Mouse (Mus musculus) neural tube, embryonic 14.5 days (tissue): ENCODE data around the gene Vdac1. TPM values are rescaled to one million over a fixed set of nuclear protein-coding genes. Genes with fewer than 3 reads are reported as not detected.
"Not testable (repeated sequence)": the region's sequence is repeated elsewhere in the genome, so short reads cannot be mapped to it uniquely, and the experiment has no call there.

Experiments used
- ATAC-seq: fragments of 200-750 bp; cut with Nextera tagmentation; 2 replicates; pipeline ENCODE4 v1.8.0; 2017; ENCODE audit warnings: low read depth, mild to moderate bottlenecking, moderate TSS enrichment, moderate library complexity
- H3K27ac ChIP-seq: fragments of 300-500 bp; sonication (generic); 2 replicates; pipeline ENCODE4 v1.5.1; 2014; ENCODE audit warnings: low read depth, mild to moderate bottlenecking, control low read depth, low read length, moderate library complexity, mixed read lengths
- H3K27me3 ChIP-seq: fragments of 300-500 bp; sonication (generic); 2 replicates; pipeline ENCODE4 v1.6.1; 2014; ENCODE audit warnings: low read length; ENCODE audit not compliant: control insufficient read depth, insufficient read depth
- H3K36me3 ChIP-seq: fragments of 300-500 bp; sonication (generic); 2 replicates; pipeline ENCODE4 v1.6.1; 2014; ENCODE audit warnings: low read length, mixed read lengths; ENCODE audit not compliant: control insufficient read depth, insufficient read depth
- H3K4me1 ChIP-seq: fragments of 300-500 bp; sonication (generic); 2 replicates; pipeline ENCODE4 v1.6.1; 2014; ENCODE audit warnings: low read length; ENCODE audit not compliant: control insufficient read depth, insufficient read depth
- H3K4me2 ChIP-seq: fragments of 300-500 bp; sonication (generic); 2 replicates; pipeline ENCODE4 v1.6.1; 2014; ENCODE audit warnings: mild to moderate bottlenecking, low read depth, low read length, control low read depth
- H3K4me3 ChIP-seq: fragments of 300-500 bp; sonication (generic); 2 replicates; pipeline ENCODE4 v1.5.1; 2014; ENCODE audit warnings: low read depth, low read length, control low read depth, mixed read lengths
- H3K9ac ChIP-seq: fragments of 300-500 bp; sonication (generic); replicated peaks from 2 replicates; pipeline ENCODE4 v1.6.1; 2014; ENCODE audit warnings: low read depth, mild to moderate bottlenecking, control low read depth, low read length, mixed read lengths
- H3K9me3 ChIP-seq: fragments of 300-500 bp; sonication (generic); 2 replicates; pipeline ENCODE4 v1.6.1; 2016; ENCODE audit warnings: low read length; ENCODE audit not compliant: control insufficient read depth
- WGBS: fragments of 180-500 bp; shearing (Covaris S2); extraction: QIAGEN DNeasy Blood & Tissue Kit; methylation state at CpG from one replicate; pipeline ENCODE4 v1.1.7; 2014; 5-methylcytosine and 5-hydroxymethylcytosine counted together
- polyA plus RNA-seq: library from polyadenylated mRNA; unstranded; fragments of >200 nt; fragmentation: Nextera tagmentation; extraction: Ambion mirVana; gene quantifications from 2 replicates; pipeline ENCODE4 v1.2.1, GENCODE M21; 2014

The Vdac1 gene
- polyA plus RNA-seq, 1 experiment from 2014 or later: 282 TPM

- H3K36me3 ChIP-seq: peaks cover 33% of the 10 kb centered on the region
- no peak overlapping the region for H3K9ac ChIP-seq
- H3K4me2 ChIP-seq: no peak overlapping the region
- 98% methylated on average over 4 of the region's 4 CpGs for WGBS
- no peak for ATAC-seq
- H3K4me3 ChIP-seq: no peak overlapping the region
- no peaks in the 10 kb centered on the region for H3K9me3 ChIP-seq
- no peaks in the 10 kb centered on the region for H3K4me1 ChIP-seq
- H3K27ac ChIP-seq: no peak overlapping the region
- no peaks in the 10 kb centered on the region for H3K27me3 ChIP-seq
Measured at GRCm38 (mm10) chr11:52377579-52377978, 16.9 kb downstream of the Vdac1 start.

GRCm38 (mm10) chr11:52379241-52379640 lies 18.6 kb downstream of the Vdac1 start:
- no peak overlapping the region for H3K4me2 ChIP-seq
- no peaks in the 10 kb centered on the region for H3K4me1 ChIP-seq
- no peak overlapping the region for H3K9ac ChIP-seq
- ATAC-seq: no peak
- H3K27ac ChIP-seq: no peak overlapping the region
- H3K4me3 ChIP-seq: no peak overlapping the region
- H3K36me3 ChIP-seq: peaks cover 42% of the 10 kb centered on the region
- H3K27me3 ChIP-seq: no peaks in the 10 kb centered on the region
- WGBS: 95% methylated on average over 3 of the region's 3 CpGs
- H3K9me3 ChIP-seq: no peaks in the 10 kb centered on the region

GRCm38 (mm10) chr11:52383741-52384140 lies 23.1 kb downstream of the Vdac1 start:
- 96% methylated on average over 14 of the region's 14 CpGs for WGBS
- ATAC-seq: no peak
- H3K9ac ChIP-seq: no peak overlapping the region

GRCm38 (mm10) chr11:52384667-52385066 lies 24.0 kb downstream of the Vdac1 start:
- Histone ChIP-seq H3K4me1 (no peaks in the 10 kb centered on the region), H3K4me2 (no peak overlapping the region), H3K36me3 (peaks cover 36% of the 10 kb centered on the region), H3K27ac (no peak overlapping the region), H3K9ac (no peak overlapping the region), H3K4me3 (no peak overlapping the region), H3K27me3 (no peaks in the 10 kb centered on the region), H3K9me3 (no peaks in the 10 kb centered on the region)
- 61% methylated on average over 3 of the region's 3 CpGs for WGBS
- no peak for ATAC-seq

More at GRCm38 (mm10) chr11:52383741-52384140, 23.1 kb downstream of the Vdac1 start:
- Histone ChIP-seq H3K27me3 (no peaks in the 10 kb centered on the region), H3K27ac (no peak overlapping the region), H3K36me3 (peaks cover 42% of the 10 kb centered on the region), H3K4me1 (no peaks in the 10 kb centered on the region), H3K4me3 (no peak overlapping the region), H3K4me2 (no peak overlapping the region), H3K9me3 (no peaks in the 10 kb centered on the region)

GRCm38 (mm10) chr11:52386892-52387291 lies 26.2 kb downstream of the Vdac1 start:
- WGBS: 86% methylated on average over 3 of the region's 3 CpGs
- Histone ChIP-seq H3K36me3 (peaks cover 31% of the 10 kb centered on the region), H3K27ac (no peak overlapping the region), H3K4me1 (no peaks in the 10 kb centered on the region), H3K9me3 (no peaks in the 10 kb centered on the region), H3K4me3 (no peak overlapping the region), H3K4me2 (no peak overlapping the region), H3K9ac (no peak overlapping the region), H3K27me3 (no peaks in the 10 kb centered on the region)
- ATAC-seq: no peak

- peaks cover 31% of the 10 kb centered on the region for H3K36me3 ChIP-seq
- H3K4me2 ChIP-seq: no peak overlapping the region
- H3K27ac ChIP-seq: no peak overlapping the region
- H3K4me3 ChIP-seq: no peak overlapping the region
- 93% methylated on average over 12 of the region's 12 CpGs for WGBS
- H3K9ac ChIP-seq: no peak overlapping the region
- H3K27me3 ChIP-seq: no peaks in the 10 kb centered on the region
- H3K9me3 ChIP-seq: no peaks in the 10 kb centered on the region
- ATAC-seq: no peak
- no peaks in the 10 kb centered on the region for H3K4me1 ChIP-seq
Measured at GRCm38 (mm10) chr11:52388150-52388549, 27.5 kb downstream of the Vdac1 start.

GRCm38 (mm10) chr11:52388979-52389378 lies 28.3 kb downstream of the Vdac1 start:
- H3K27me3 ChIP-seq, H3K4me1 ChIP-seq, H3K9ac ChIP-seq, ATAC-seq, H3K4me3 ChIP-seq, H3K27ac ChIP-seq, H3K4me2 ChIP-seq, H3K9me3 ChIP-seq: not testable (repeated sequence)
- 94% methylated on average over 5 of the region's 5 CpGs for WGBS
- H3K36me3 ChIP-seq: peaks cover 25% of the 10 kb centered on the region

GRCm38 (mm10) chr11:52389933-52390332 lies 29.3 kb downstream of the Vdac1 start:
- 94% methylated on average over 7 of the region's 7 CpGs for WGBS
- Histone ChIP-seq H3K4me2 (no peak overlapping the region), H3K36me3 (peaks cover 17% of the 10 kb centered on the region; the same call in 1 of the 2 replicates), H3K4me3 (no peak overlapping the region), H3K4me1 (no peaks in the 10 kb centered on the region), H3K27me3 (no peaks in the 10 kb centered on the region), H3K27ac (no peak overlapping the region), H3K9me3 (no peaks in the 10 kb centered on the region), H3K9ac (no peak overlapping the region)
- ATAC-seq: no peak

GRCm38 (mm10) chr11:52394494-52394893 lies 33.8 kb downstream of the Vdac1 start:
- Histone ChIP-seq H3K9ac (no peak overlapping the region), H3K27ac (no peak overlapping the region), H3K4me3 (no peak overlapping the region), H3K36me3 (no peaks in the 10 kb centered on the region), H3K9me3 (no peaks in the 10 kb centered on the region), H3K4me1 (0 out of 2 replicates have a peak, but pooled peaks cover 2% of the 10 kb centered on the region), H3K4me2 (no peak overlapping the region), H3K27me3 (no peaks in the 10 kb centered on the region)
- 77% methylated on average over 4 of the region's 4 CpGs for WGBS
- ATAC-seq: no peak
